In the genomic region with DNA sequence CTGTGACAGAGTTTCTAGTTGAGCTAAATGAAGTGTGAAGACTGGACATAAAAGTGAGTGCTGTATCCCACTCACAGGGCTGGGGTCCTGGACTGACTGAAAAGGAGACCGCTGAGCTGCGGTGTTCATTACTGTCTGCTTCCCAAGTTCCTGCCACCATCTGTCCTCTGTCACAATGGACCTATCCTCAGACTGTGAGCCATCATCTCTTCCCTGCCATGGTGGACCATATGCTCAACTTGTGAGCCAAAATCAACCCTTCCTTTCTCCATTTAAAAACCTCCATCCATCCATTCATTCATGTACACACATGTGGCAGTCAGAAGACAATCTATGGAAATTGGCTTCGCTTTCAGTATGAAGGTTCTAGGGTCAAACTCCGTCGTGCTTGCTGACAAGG, we compare ENCODE assay signal across 18 mouse cellular contexts. TPM values are rescaled to one million over a fixed set of nuclear protein-coding genes. Genes with fewer than 3 reads are reported as not detected.
DNase-seq lines count a peak whose midpoint lies in the region; ATAC-seq and TF ChIP-seq lines count a peak whose summit lies in the region.
"Had no signal": no experiment of that assay in that cellular context is flagged by ENCODE, and none has a peak within 500 bp of the region (broad histone marks: within the 10 kb centered on the region; RNA-seq: fewer than 3 reads in every experiment).

No protein-coding gene starts in this region.

- WGBS in forebrain, embryonic 12.5 days = 91% methylated on average over 5 of the region's 5 CpGs
- WGBS in forebrain, embryonic 11.5 days = 91% methylated on average over 5 of the region's 5 CpGs
- WGBS in midbrain, postnatal 0 days = 89% methylated on average over 5 of the region's 5 CpGs
- WGBS in midbrain, embryonic 15.5 days = 87% methylated on average over 5 of the region's 5 CpGs
- 87% methylated on average over 5 of the region's 5 CpGs for WGBS in embryonic facial prominence, embryonic 10.5 days

- no peak for DNase-seq in forebrain, embryonic 11.5 days (ENCODE audit: low spot score)
- DNase-seq in midbrain, postnatal 0 days (ENCODE audit: low spot score) = peak; percentile 45
- DNase-seq in cerebellum, postnatal 10 days = peak; percentile 60 to 71
- no peak for DNase-seq in embryonic facial prominence, embryonic 10.5 days (ENCODE audit: low spot score)
- DNase-seq in layer of hippocampus, postnatal 10 days (ENCODE audit: low spot score in 2 of 2) = no peak
- DNase-seq: adrenal gland, postnatal 14 days; midbrain, embryonic 14.5 days had no signal

- peak overlapping the region; percentile 80 for H3K27ac ChIP-seq in forebrain, embryonic 12.5 days
- H3K27ac ChIP-seq in forebrain, embryonic 11.5 days (ENCODE audit: low read depth, low read length) = no peak overlapping the region
- H3K27ac ChIP-seq in midbrain, postnatal 0 days (ENCODE audit: low read depth, low read length) = no peak overlapping the region
- no peak overlapping the region for H3K27ac ChIP-seq in midbrain, embryonic 15.5 days
- H3K27ac ChIP-seq in embryonic facial prominence, embryonic 10.5 days (replicated peaks) = no peak overlapping the region
- H3K27ac ChIP-seq: intestine, embryonic 15.5 days; kidney, embryonic 15.5 days; limb, embryonic 10.5 days; liver, embryonic 12.5 days; lung, embryonic 15.5 days had no signal

- no peak overlapping the region for H3K4me2 ChIP-seq in forebrain, embryonic 12.5 days
- H3K4me2 ChIP-seq in forebrain, embryonic 11.5 days (ENCODE audit: low read depth, low read length, severe bottlenecking) = no peak overlapping the region
- no peak overlapping the region for H3K4me2 ChIP-seq in midbrain, postnatal 0 days (ENCODE audit: low read depth, low read length, poor library complexity, severe bottlenecking)
- H3K4me2 ChIP-seq in midbrain, embryonic 15.5 days = no peak overlapping the region
- H3K4me2 ChIP-seq: heart, embryonic 12.5 days; intestine, embryonic 15.5 days; kidney, embryonic 15.5 days; liver, embryonic 12.5 days had no signal

- peaks cover 15% of the 10 kb centered on the region; the same call in 1 of the 2 replicates for H3K4me1 ChIP-seq in forebrain, embryonic 12.5 days
- no peaks in the 10 kb centered on the region for H3K4me1 ChIP-seq in forebrain, embryonic 11.5 days (replicated peaks; ENCODE audit: control insufficient read depth, insufficient read depth, low read length)
- H3K4me1 ChIP-seq in midbrain, postnatal 0 days (ENCODE audit: insufficient read depth, low read length) = no peaks in the 10 kb centered on the region
- H3K4me1 ChIP-seq in midbrain, embryonic 15.5 days = no peaks in the 10 kb centered on the region
- no peaks in the 10 kb centered on the region for H3K4me1 ChIP-seq in embryonic facial prominence, embryonic 10.5 days
- H3K4me1 ChIP-seq: intestine, embryonic 15.5 days; liver, embryonic 12.5 days had no signal

- no peaks in the 10 kb centered on the region for H3K27me3 ChIP-seq in forebrain, embryonic 12.5 days
- no peaks in the 10 kb centered on the region for H3K27me3 ChIP-seq in forebrain, embryonic 11.5 days (ENCODE audit: control insufficient read depth, insufficient read depth, low read length)
- H3K27me3 ChIP-seq in midbrain, postnatal 0 days (ENCODE audit: insufficient read depth, low read length) = no peaks in the 10 kb centered on the region
- H3K27me3 ChIP-seq in midbrain, embryonic 15.5 days (replicated peaks) = no peaks in the 10 kb centered on the region
- no peaks in the 10 kb centered on the region for H3K27me3 ChIP-seq in embryonic facial prominence, embryonic 10.5 days (replicated peaks; ENCODE audit: low read depth, poor library complexity, severe bottlenecking)
- H3K27me3 ChIP-seq: intestine, embryonic 15.5 days; kidney, embryonic 15.5 days; lung, embryonic 15.5 days had no signal

- H3K4me3 ChIP-seq in forebrain, embryonic 12.5 days (replicated peaks) = no peak overlapping the region
- no peak overlapping the region for H3K4me3 ChIP-seq in forebrain, embryonic 11.5 days (ENCODE audit: low read depth, low read length)
- no peak overlapping the region for H3K4me3 ChIP-seq in midbrain, postnatal 0 days (ENCODE audit: low read depth, low read length)
- no peak overlapping the region for H3K4me3 ChIP-seq in midbrain, embryonic 15.5 days
- H3K4me3 ChIP-seq in embryonic facial prominence, embryonic 10.5 days = no peak overlapping the region
- H3K4me3 ChIP-seq: erythroblast, embryonic 14.5 days; heart, embryonic 12.5 days; intestine, embryonic 15.5 days; kidney, embryonic 15.5 days; limb, embryonic 10.5 days; liver, embryonic 12.5 days; lung, embryonic 15.5 days had no signal

- no peak for TF ChIP-seq CTCF in midbrain, postnatal 0 days (IDR thresholded peaks at IDR 0.05)

- no peak for ATAC-seq in forebrain, embryonic 12.5 days (ENCODE audit: low FRiP score)
- no peak for ATAC-seq in forebrain, embryonic 11.5 days (replicated peaks; ENCODE audit: low FRiP score)
- ATAC-seq in midbrain, postnatal 0 days (ENCODE audit: low FRiP score) = no peak
- ATAC-seq in midbrain, embryonic 15.5 days (replicated peaks) = no peak
- peak; percentile 4 for ATAC-seq in granulocyte monocyte progenitor cell, adult 5-6 weeks (replicated peaks; ENCODE audit: poor library complexity, severe bottlenecking)
- ATAC-seq: intestine, embryonic 15.5 days; liver, embryonic 12.5 days had no signal

- peaks cover 89% of the 10 kb centered on the region for H3K36me3 ChIP-seq in forebrain, embryonic 12.5 days (replicated peaks)
- peaks cover 12% of the 10 kb centered on the region; the same call in 1 of the 2 replicates for H3K36me3 ChIP-seq in forebrain, embryonic 11.5 days (ENCODE audit: control insufficient read depth, insufficient read depth, low read length)
- peaks cover 82% of the 10 kb centered on the region for H3K36me3 ChIP-seq in midbrain, postnatal 0 days (ENCODE audit: insufficient read depth, low read length)
- H3K36me3 ChIP-seq in midbrain, embryonic 15.5 days (replicated peaks) = peaks cover 72% of the 10 kb centered on the region
- peaks cover 25% of the 10 kb centered on the region for H3K36me3 ChIP-seq in embryonic facial prominence, embryonic 10.5 days (replicated peaks)
- H3K36me3 ChIP-seq: heart, embryonic 12.5 days; intestine, embryonic 15.5 days; kidney, embryonic 15.5 days; limb, embryonic 10.5 days; liver, embryonic 12.5 days; lung, embryonic 15.5 days had no signal

- H3K9me3 ChIP-seq in forebrain, embryonic 12.5 days = no peaks in the 10 kb centered on the region
- no peaks in the 10 kb centered on the region for H3K9me3 ChIP-seq in forebrain, embryonic 11.5 days (ENCODE audit: control insufficient read depth, low read length)
- H3K9me3 ChIP-seq in midbrain, postnatal 0 days (ENCODE audit: low read length) = no peaks in the 10 kb centered on the region
- H3K9me3 ChIP-seq in midbrain, embryonic 15.5 days = no peaks in the 10 kb centered on the region
- no peaks in the 10 kb centered on the region for H3K9me3 ChIP-seq in embryonic facial prominence, embryonic 10.5 days
- H3K9me3 ChIP-seq: heart, embryonic 12.5 days; intestine, embryonic 15.5 days; kidney, embryonic 15.5 days; limb, embryonic 10.5 days; liver, embryonic 12.5 days; lung, embryonic 15.5 days had no signal

- no peak overlapping the region for H3K9ac ChIP-seq in forebrain, embryonic 12.5 days
- H3K9ac ChIP-seq in forebrain, embryonic 11.5 days (ENCODE audit: low read length) = no peak overlapping the region
- no peak overlapping the region for H3K9ac ChIP-seq in midbrain, postnatal 0 days (replicated peaks; ENCODE audit: low read length, poor library complexity, severe bottlenecking)
- no peak overlapping the region for H3K9ac ChIP-seq in midbrain, embryonic 15.5 days
- H3K9ac ChIP-seq: heart, embryonic 12.5 days; intestine, embryonic 15.5 days; kidney, embryonic 15.5 days; liver, embryonic 12.5 days; lung, embryonic 15.5 days had no signal

RNA-seq across cellular contexts. Expression of gene Kif1a, which starts 30.9 kb away (rescaled TPM):
- polyA plus RNA-seq in forebrain, embryonic 12.5 days (2016; fragmentation: Nextera tagmentation; extraction: Ambion mirVana) = 129 and 140 TPM in 2 replicates
- polyA plus RNA-seq in forebrain, embryonic 11.5 days (2014; fragmentation: Nextera tagmentation; extraction: Ambion mirVana) = 79.7 and 86.0 TPM in 2 replicates
- total RNA-seq in midbrain, postnatal 0 days (2014; rRNA removed) = 677 and 686 TPM in 2 replicates
- 690 and 716 TPM in 2 replicates for polyA plus RNA-seq in midbrain, postnatal 0 days (2015; fragmentation: Nextera tagmentation; extraction: Ambion mirVana)
- 498 and 502 TPM in 2 replicates for polyA plus RNA-seq in midbrain, embryonic 15.5 days (2015; fragmentation: Nextera tagmentation; extraction: Ambion mirVana)
- total RNA-seq in granulocyte monocyte progenitor cell, adult 5-6 weeks (2014; fragmentation: Nextera tagmentation) = not detected in 2 replicates
- total RNA-seq in granulocyte monocyte progenitor cell, adult 5-6 weeks (2017) = not detected in 2 replicates
- 23.9 and 27.5 TPM in 2 replicates for polyA plus RNA-seq in embryonic facial prominence, embryonic 10.5 days (2016; fragmentation: Nextera tagmentation; extraction: Ambion mirVana)
- total RNA-seq in layer of hippocampus, postnatal 10 days (2021) = 100 to 1,000 TPM; 704 to 762 TPM
- total RNA-seq: megakaryocyte, adult 5-6 weeks had no signal

Comparison
In these comparisons a context has a peak if more than half of its experiments do, and no peak if none do; other contexts are left out.
1. DNase-seq: peak in midbrain, postnatal 0 days (single experiment) and cerebellum, postnatal 10 days (2 of 2); none in forebrain, embryonic 11.5 days (single experiment), embryonic facial prominence, embryonic 10.5 days (single experiment) and layer of hippocampus, postnatal 10 days (0 of 2).